Mouse (Mus musculus) hindbrain, embryonic 14.5 days (tissue): ENCODE measurements at regions not wholly inside any gene's neighbourhood (a gene's known extent, or its start where the extent isn't known, plus 50 kb on each side); places are given as distances from the start of the nearest gene placed in this dataset.

Source experiments
- ATAC-seq: fragments of 200-750 bp; cut with Nextera tagmentation; 2 replicates; pipeline ENCODE4 v1.8.0; 2017; ENCODE audit warnings: moderate number of reproducible peaks, mild to moderate bottlenecking, moderate TSS enrichment, moderate library complexity; ENCODE audit not compliant: low FRiP score
- DNase-seq: peaks from one replicate; pipeline ENCODE4 v3.0.0-alpha.2; 2015; ENCODE audit warnings: low spot score
- H3K27ac ChIP-seq: fragments of 300-500 bp; sonication (generic); 2 replicates; pipeline ENCODE4 v1.5.1; 2014; ENCODE audit warnings: mild to moderate bottlenecking, moderate library complexity
- H3K27me3 ChIP-seq: fragments of 300-500 bp; sonication (generic); 2 replicates; pipeline ENCODE4 v1.6.1; 2014; ENCODE audit warnings: mild to moderate bottlenecking, low read length, mixed read lengths; ENCODE audit not compliant: control insufficient read depth, insufficient read depth
- H3K36me3 ChIP-seq: fragments of 300-500 bp; sonication (generic); replicated peaks from 2 replicates; pipeline ENCODE4 v1.6.1; 2014; ENCODE audit not compliant: control insufficient read depth, insufficient read depth
- H3K4me1 ChIP-seq: fragments of 300-500 bp; sonication (generic); replicated peaks from 2 replicates; pipeline ENCODE4 v1.6.1; 2014; ENCODE audit warnings: antibody characterized with exemption, low read length, mixed read lengths; ENCODE audit not compliant: control insufficient read depth, insufficient read depth
- H3K4me2 ChIP-seq: fragments of 300-500 bp; sonication (generic); replicated peaks from 2 replicates; pipeline ENCODE4 v1.6.1; 2014; ENCODE audit warnings: mild to moderate bottlenecking, moderate library complexity
- H3K4me3 ChIP-seq: fragments of 300-500 bp; sonication (generic); replicated peaks from 2 replicates; pipeline ENCODE4 v1.5.1; 2014; ENCODE audit warnings: mild to moderate bottlenecking, low read length
- H3K9ac ChIP-seq: fragments of 300-500 bp; sonication (generic); 2 replicates; pipeline ENCODE4 v1.6.1; 2014
- H3K9me3 ChIP-seq: fragments of 300-500 bp; sonication (generic); 2 replicates; pipeline ENCODE4 v1.6.1; 2016; ENCODE audit warnings: low read length; ENCODE audit not compliant: control insufficient read depth
- WGBS: fragments of 180-500 bp; shearing (Covaris S2); extraction: QIAGEN DNeasy Blood & Tissue Kit; methylation state at CpG from one replicate; pipeline ENCODE4 v1.1.7; 2014; 5-methylcytosine and 5-hydroxymethylcytosine counted together

GRCm38 (mm10) chr6:51286836-51287235, 145.6 kb upstream of the Nfe2l3 start:
- no peak overlapping the region for H3K4me3 ChIP-seq
- H3K27ac ChIP-seq = no peak overlapping the region
- ATAC-seq (no peak), DNase-seq (no peak)
- H3K9ac ChIP-seq = no peak overlapping the region
- H3K27me3 ChIP-seq = no peaks in the 10 kb centered on the region
- H3K4me1 ChIP-seq = no peaks in the 10 kb centered on the region
- no peaks in the 10 kb centered on the region for H3K9me3 ChIP-seq
- no peak overlapping the region for H3K4me2 ChIP-seq
- WGBS = 72% methylated on average over 2 of the region's 2 CpGs
- H3K36me3 ChIP-seq = no peaks in the 10 kb centered on the region

GRCm38 (mm10) chr6:51287383-51287782, 145.1 kb upstream of the Nfe2l3 start:
- no peak for DNase-seq
- Histone ChIP-seq H3K4me1 (no peaks in the 10 kb centered on the region), H3K4me3 (no peak overlapping the region), H3K9me3 (no peaks in the 10 kb centered on the region), H3K27me3 (no peaks in the 10 kb centered on the region), H3K36me3 (no peaks in the 10 kb centered on the region), H3K27ac (no peak overlapping the region), H3K9ac (no peak overlapping the region), H3K4me2 (no peak overlapping the region)
- 63% methylated on average over 2 of the region's 2 CpGs for WGBS
- ATAC-seq = no peak

- 74% methylated on average over 6 of the region's 6 CpGs for WGBS
- Histone ChIP-seq H3K4me2 (no peak overlapping the region), H3K27ac (no peak overlapping the region), H3K36me3 (no peaks in the 10 kb centered on the region), H3K4me1 (no peaks in the 10 kb centered on the region), H3K27me3 (no peaks in the 10 kb centered on the region), H3K4me3 (no peak overlapping the region), H3K9ac (no peak overlapping the region), H3K9me3 (no peaks in the 10 kb centered on the region)
- no peak for DNase-seq
- no peak for ATAC-seq
These were observed 144.7 kb upstream of the Nfe2l3 start for GRCm38 (mm10) chr6:51287807-51288206.

- H3K4me1 ChIP-seq = no peaks in the 10 kb centered on the region
- H3K4me3 ChIP-seq = no peak overlapping the region
- H3K9me3 ChIP-seq = no peaks in the 10 kb centered on the region
- H3K27ac ChIP-seq = no peak overlapping the region
- no peaks in the 10 kb centered on the region for H3K36me3 ChIP-seq
- DNase-seq = no peak
- H3K27me3 ChIP-seq = no peaks in the 10 kb centered on the region
- H3K4me2 ChIP-seq = no peak overlapping the region
- H3K9ac ChIP-seq = no peak overlapping the region
- ATAC-seq = no peak
- 81% methylated on average over 7 of the region's 7 CpGs for WGBS
These were observed 144.0 kb upstream of the Nfe2l3 start for GRCm38 (mm10) chr6:51288306-51289066.

GRCm38 (mm10) chr6:51289067-51289725, 143.3 kb upstream of the Nfe2l3 start:
- Histone ChIP-seq H3K4me3 (no peak overlapping the region), H3K36me3 (no peaks in the 10 kb centered on the region), H3K9ac (no peak overlapping the region), H3K9me3 (no peaks in the 10 kb centered on the region), H3K27me3 (no peaks in the 10 kb centered on the region), H3K27ac (no peak overlapping the region), H3K4me2 (no peak overlapping the region), H3K4me1 (no peaks in the 10 kb centered on the region)
- DNase-seq (no peak), ATAC-seq (no peak)
- 74% methylated on average over 6 of the region's 6 CpGs for WGBS

- H3K4me1 ChIP-seq = no peaks in the 10 kb centered on the region
- H3K36me3 ChIP-seq = no peaks in the 10 kb centered on the region
- no peak overlapping the region for H3K27ac ChIP-seq
- H3K9me3 ChIP-seq = peaks cover 9% of the 10 kb centered on the region; the same call in 1 of the 2 replicates
- no peaks in the 10 kb centered on the region for H3K27me3 ChIP-seq
- H3K4me2 ChIP-seq = no peak overlapping the region
- WGBS = 85% methylated on average over 11 of the region's 11 CpGs
- ATAC-seq = no peak
- no peak for DNase-seq
- H3K4me3 ChIP-seq = no peak overlapping the region
- H3K9ac ChIP-seq = no peak overlapping the region
These were observed 131.6 kb upstream of the Nfe2l3 start for GRCm38 (mm10) chr6:51300694-51301417.

- no peak overlapping the region for H3K9ac ChIP-seq
- H3K4me1 ChIP-seq = no peaks in the 10 kb centered on the region
- 95% methylated on average over 4 of the region's 4 CpGs for WGBS
- no peak overlapping the region for H3K4me3 ChIP-seq
- no peaks in the 10 kb centered on the region for H3K27me3 ChIP-seq
- H3K27ac ChIP-seq = no peak overlapping the region
- no peak for ATAC-seq
- H3K9me3 ChIP-seq = peaks cover 9% of the 10 kb centered on the region; the same call in 1 of the 2 replicates
- H3K4me2 ChIP-seq = no peak overlapping the region
- no peaks in the 10 kb centered on the region for H3K36me3 ChIP-seq
- no peak for DNase-seq
These were observed 130.6 kb upstream of the Nfe2l3 start for GRCm38 (mm10) chr6:51301831-51302230.

GRCm38 (mm10) chr6:51302240-51302639, 130.2 kb upstream of the Nfe2l3 start:
- Histone ChIP-seq H3K4me1 (no peaks in the 10 kb centered on the region), H3K27ac (no peak overlapping the region), H3K9ac (no peak overlapping the region), H3K36me3 (no peaks in the 10 kb centered on the region), H3K4me2 (no peak overlapping the region), H3K9me3 (peaks cover 9% of the 10 kb centered on the region; the same call in 1 of the 2 replicates), H3K4me3 (no peak overlapping the region), H3K27me3 (no peaks in the 10 kb centered on the region)
- ATAC-seq = no peak
- DNase-seq = no peak
- WGBS = 97% methylated on average over 7 of the region's 7 CpGs

- H3K4me3 ChIP-seq = no peak overlapping the region
- no peaks in the 10 kb centered on the region for H3K27me3 ChIP-seq
- ATAC-seq (no peak), DNase-seq (no peak)
- H3K9ac ChIP-seq = no peak overlapping the region
- H3K36me3 ChIP-seq = no peaks in the 10 kb centered on the region
- H3K4me2 ChIP-seq = no peak overlapping the region
- no peaks in the 10 kb centered on the region for H3K9me3 ChIP-seq
- 68% methylated on average over 2 of the region's 2 CpGs for WGBS
- H3K27ac ChIP-seq = no peak overlapping the region
- 0 out of 2 replicates have a peak, but pooled peaks cover 3% of the 10 kb centered on the region for H3K4me1 ChIP-seq
These were observed 114.1 kb upstream of the Nfe2l3 start for GRCm38 (mm10) chr6:51318341-51318740.
